8 mouse cellular contexts compared by ENCODE assay signal in genomic region chr7:45395578-45396336, GRCm38 (mm10). TPM values are rescaled to one million over a fixed set of nuclear protein-coding genes. Genes with fewer than 3 reads are reported as not detected.
DNase-seq lines count a peak whose midpoint lies in the region; ATAC-seq and TF ChIP-seq lines count a peak whose summit lies in the region.

TSS of gene Snrnp70 (minus strand) at chr7:45395742.

- peak within 1 kb of the TSS; percentile 97 for H3K9ac ChIP-seq in forebrain, embryonic 12.5 days
- H3K9ac ChIP-seq in heart, postnatal 0 days (replicated peaks; ENCODE audit: low read depth, low read length), result peak within 1 kb of the TSS; percentile 79
- peak within 1 kb of the TSS; percentile 94 for H3K9ac ChIP-seq in liver, embryonic 16.5 days (ENCODE audit: low read depth, low read length)
- H3K9ac ChIP-seq in neural tube, embryonic 13.5 days, result peak within 1 kb of the TSS; percentile 86

- no peak for TF ChIP-seq EP300 in heart, postnatal 0 days (IDR thresholded peaks at IDR 0.05; ENCODE audit: low read depth)

- no peaks in the 10 kb centered on the region for H3K9me3 ChIP-seq in E14TG2a.4 (ENCODE audit: low read length)
- H3K9me3 ChIP-seq in forebrain, embryonic 12.5 days, result no peaks in the 10 kb centered on the region
- no peaks in the 10 kb centered on the region for H3K9me3 ChIP-seq in heart, postnatal 0 days (replicated peaks; ENCODE audit: control insufficient read depth, low read length)
- no peaks in the 10 kb centered on the region for H3K9me3 ChIP-seq in liver, embryonic 16.5 days (replicated peaks; ENCODE audit: control insufficient read depth, low read length)
- H3K9me3 ChIP-seq in neural tube, embryonic 13.5 days, result no peaks in the 10 kb centered on the region

- H3K4me3 ChIP-seq in E14TG2a.4 (replicated peaks; ENCODE audit: low read length), result peak within 1 kb of the TSS; percentile 89
- peak within 1 kb of the TSS; percentile 85 for H3K4me3 ChIP-seq in forebrain, embryonic 12.5 days (replicated peaks)
- peak within 1 kb of the TSS; percentile 66 for H3K4me3 ChIP-seq in heart, postnatal 0 days (ENCODE audit: low read depth, low read length)
- peak within 1 kb of the TSS; percentile 86 for H3K4me3 ChIP-seq in liver, embryonic 16.5 days (ENCODE audit: low read depth, low read length)
- H3K4me3 ChIP-seq in neural tube, embryonic 13.5 days, result peak within 1 kb of the TSS; percentile 74
- H3K4me3 ChIP-seq in testis, adult 2 months (ENCODE audit: control insufficient read depth, low read depth, low read length), result peak within 1 kb of the TSS; percentile 93

- DNase-seq in c-Kit-positive CD71-positive TER-119-positive erythroid progenitor cells, embryonic 14.5 days (ENCODE audit: low spot score), result peak; percentile 100
- DNase-seq in heart, postnatal 0 days (ENCODE audit: low spot score), result peak; percentile 100
- DNase-seq in kidney, postnatal 4 days, result peak; percentile 100

- no peak for TF ChIP-seq CTCF in E14TG2a.4 (conservative IDR thresholded peaks at IDR 0.05; ENCODE audit: low read length)
- TF ChIP-seq CTCF in heart, postnatal 0 days (IDR thresholded peaks at IDR 0.05; ENCODE audit: low read depth), result no peak
- TF ChIP-seq CTCF in testis, adult 2 months (IDR thresholded peaks at IDR 0.05; ENCODE audit: control insufficient read depth, insufficient read depth, insufficient replicate concordance, low read depth, low read length), result 0 out of 2 replicates have a peak, but pooled peaks have one; percentile 5

- peak; percentile 97 for ATAC-seq in forebrain, embryonic 12.5 days (ENCODE audit: low FRiP score)
- ATAC-seq in heart, postnatal 0 days (ENCODE audit: insufficient read depth, low read depth), result peak; percentile 97
- peak; percentile 96 for ATAC-seq in liver, embryonic 16.5 days (ENCODE audit: low read depth)
- ATAC-seq in neural tube, embryonic 13.5 days (ENCODE audit: low read depth), result peak; percentile 97

- H3K36me3 ChIP-seq in E14TG2a.4 (ENCODE audit: insufficient read depth, low read length), result peaks cover 38% of the 10 kb centered on the region
- H3K36me3 ChIP-seq in forebrain, embryonic 12.5 days (replicated peaks), result peaks cover 30% of the 10 kb centered on the region
- H3K36me3 ChIP-seq in heart, postnatal 0 days (replicated peaks; ENCODE audit: control insufficient read depth, insufficient read depth, low read length), result peaks cover 13% of the 10 kb centered on the region
- peaks cover 22% of the 10 kb centered on the region for H3K36me3 ChIP-seq in liver, embryonic 16.5 days (ENCODE audit: control insufficient read depth, insufficient read depth)
- H3K36me3 ChIP-seq in neural tube, embryonic 13.5 days, result peaks cover 20% of the 10 kb centered on the region
- H3K36me3 ChIP-seq in testis, adult 2 months (ENCODE audit: control insufficient read depth, insufficient read depth, low read length), result peaks cover 2% of the 10 kb centered on the region

- under 1% methylated on average over 60 of the region's 60 CpGs for WGBS in forebrain, embryonic 12.5 days
- WGBS in heart, postnatal 0 days, result under 1% methylated on average over 60 of the region's 60 CpGs
- under 1% methylated on average over 60 of the region's 60 CpGs for WGBS in liver, embryonic 16.5 days (ENCODE audit: insufficient replicate concordance)
- WGBS in neural tube, embryonic 13.5 days, result under 1% methylated on average over 60 of the region's 60 CpGs

- peaks cover 42% of the 10 kb centered on the region for H3K4me1 ChIP-seq in E14TG2a.4 (replicated peaks; ENCODE audit: low read depth, low read length)
- peaks cover 22% of the 10 kb centered on the region for H3K4me1 ChIP-seq in forebrain, embryonic 12.5 days
- peaks cover 19% of the 10 kb centered on the region for H3K4me1 ChIP-seq in heart, postnatal 0 days (ENCODE audit: control insufficient read depth, insufficient read depth)
- H3K4me1 ChIP-seq in liver, embryonic 16.5 days (ENCODE audit: control insufficient read depth, low read depth, low read length), result peaks cover 18% of the 10 kb centered on the region
- peaks cover 29% of the 10 kb centered on the region for H3K4me1 ChIP-seq in neural tube, embryonic 13.5 days (replicated peaks)
- peaks cover 2% of the 10 kb centered on the region for H3K4me1 ChIP-seq in testis, adult 2 months (ENCODE audit: control insufficient read depth, insufficient read depth, low read length)

- peak; percentile 91 for TF ChIP-seq POLR2A in testis, adult 2 months (IDR thresholded peaks at IDR 0.05; ENCODE audit: control insufficient read depth, low read depth, low read length)

- H3K27ac ChIP-seq in forebrain, embryonic 12.5 days, result peak within 1 kb of the TSS; percentile 99
- peak within 1 kb of the TSS; percentile 95 for H3K27ac ChIP-seq in heart, postnatal 0 days (ENCODE audit: low read depth)
- H3K27ac ChIP-seq in liver, embryonic 16.5 days (ENCODE audit: low read length), result peak within 1 kb of the TSS; percentile 94
- peak within 1 kb of the TSS; percentile 95 for H3K27ac ChIP-seq in neural tube, embryonic 13.5 days (replicated peaks)
- peak within 1 kb of the TSS; percentile 96 for H3K27ac ChIP-seq in testis, adult 2 months (ENCODE audit: control insufficient read depth, insufficient read depth, low read depth, low read length)

- no peaks in the 10 kb centered on the region for H3K27me3 ChIP-seq in E14TG2a.4 (ENCODE audit: insufficient read depth, low read length)
- H3K27me3 ChIP-seq in forebrain, embryonic 12.5 days, result no peaks in the 10 kb centered on the region
- H3K27me3 ChIP-seq in heart, postnatal 0 days (ENCODE audit: control insufficient read depth, insufficient read depth, low read length), result no peaks in the 10 kb centered on the region
- H3K27me3 ChIP-seq in liver, embryonic 16.5 days (ENCODE audit: control insufficient read depth, insufficient read depth, low read depth, low read length), result no peaks in the 10 kb centered on the region
- no peaks in the 10 kb centered on the region for H3K27me3 ChIP-seq in neural tube, embryonic 13.5 days
- H3K27me3 ChIP-seq in testis, adult 2 months (ENCODE audit: control insufficient read depth, insufficient read depth, low read length), result no peaks in the 10 kb centered on the region

- peak within 1 kb of the TSS; percentile 98 for H3K4me2 ChIP-seq in forebrain, embryonic 12.5 days
- peak within 1 kb of the TSS; percentile 95 for H3K4me2 ChIP-seq in heart, postnatal 0 days (ENCODE audit: low read depth, low read length)
- H3K4me2 ChIP-seq in liver, embryonic 16.5 days (ENCODE audit: low read depth, low read length), result peak within 1 kb of the TSS; percentile 86
- peak within 1 kb of the TSS; percentile 100 for H3K4me2 ChIP-seq in neural tube, embryonic 13.5 days

RNA-seq across cellular contexts. Expression of gene Snrnp70, which starts in this region (rescaled TPM):
- 313 and 314 TPM in 2 replicates for polyA plus RNA-seq in forebrain, embryonic 12.5 days (2016; fragmentation: Nextera tagmentation; extraction: Ambion mirVana)
- total RNA-seq in heart, postnatal 0 days (2014; rRNA removed; ENCODE audit: low replicate concordance), result 141 and 162 TPM in 2 replicates
- 79.7 and 80.3 TPM in 2 replicates for polyA plus RNA-seq in heart, postnatal 0 days (2015; fragmentation: Nextera tagmentation; extraction: Ambion mirVana)
- polyA plus RNA-seq in liver, embryonic 16.5 days (2015; fragmentation: Nextera tagmentation; extraction: Ambion mirVana), result 64.2 and 70.1 TPM in 2 replicates
- 186 and 225 TPM in 2 replicates for polyA plus RNA-seq in neural tube, embryonic 13.5 days (2015; fragmentation: Nextera tagmentation; extraction: Ambion mirVana)
- polyA plus RNA-seq in testis, adult 2 months (2012; rRNA removed), result 180 and 202 TPM in 2 replicates

Comparison
In these comparisons a context has a peak if more than half of its experiments do, and no peak if none do; other contexts are left out.
1. Peak in every context shown above with its lines: DNase-seq, ATAC-seq, H3K4me3 ChIP-seq and H3K27ac ChIP-seq.